Mouse (Mus musculus) CD4-positive naive resting alpha-beta T cell, adult 76 days (primary cell): ENCODE results near the gene Zfp692. TPM values are rescaled to one million over a fixed set of nuclear protein-coding genes. Genes with fewer than 3 reads are reported as not detected.

ENCODE experiments used
- total RNA-seq: library from RNA; stranded (reverse); gene quantifications from one replicate; pipeline ENCODE4 v1.2.4, GENCODE M21; 2023

Zfp692 gene
- 30.7 TPM for total RNA-seq

GRCm38 (mm10) chr11:58306860-58307308, at the start of gene Zfp692:
Gene Zfp692, plus strand, starts transcription at chr11:58307069.

GRCm38 (mm10) chr11:58274572-58274971, 32.3 kb upstream of the Zfp692 start, which contains the start of gene 4930438A08Rik:
Gene 4930438A08Rik, plus strand, starts transcription at chr11:58274799.

GRCm38 (mm10) chr11:58330276-58331148, 23.6 kb downstream of the Zfp692 start, which contains the start of the genes Zfp672 and Sh3bp5l:
Gene Zfp672, minus strand, starts transcription at chr11:58330339.
Gene Sh3bp5l, plus strand, starts transcription at chr11:58330724.

Other genes starting within 250 kb of the Zfp692 start
- not detected for gene Gm12248, start 213.9 kb upstream of the Zfp692 start, total RNA-seq
- gene Cnot8, start 202.9 kb upstream of the Zfp692 start, total RNA-seq, result 35.8 TPM
- 18.5 TPM for gene Gemin5, start 138.5 kb upstream of the Zfp692 start, total RNA-seq
- gene Mrpl22, start 135.4 kb upstream of the Zfp692 start, total RNA-seq, result 21.3 TPM
- gene Igtp, start 107.5 kb upstream of the Zfp692 start, total RNA-seq, result 67.6 TPM
- gene Irgm2, start 107.5 kb upstream of the Zfp692 start, total RNA-seq, result 13.8 TPM
- gene 4930438A08Rik, start 32.3 kb upstream of the Zfp692 start, total RNA-seq, result not detected
- gene Zfp672, start 23.3 kb downstream of the Zfp692 start, total RNA-seq, result 41.1 TPM
- 24.1 TPM for gene Sh3bp5l, start 23.7 kb downstream of the Zfp692 start, total RNA-seq
- not detected for gene Lypd8, start 72.0 kb downstream of the Zfp692 start, total RNA-seq
- not detected for gene 1810065E05Rik, start 114.0 kb downstream of the Zfp692 start, total RNA-seq
- not detected for gene Gm12253, start 125.5 kb downstream of the Zfp692 start, total RNA-seq
- gene Lypd9, start 145.9 kb downstream of the Zfp692 start, total RNA-seq, result not detected
- not detected for gene Olfr30, start 155.2 kb downstream of the Zfp692 start, total RNA-seq
- gene Olfr332, start 185.5 kb downstream of the Zfp692 start, total RNA-seq, result not detected
- gene Olfr331, start 195.5 kb downstream of the Zfp692 start, total RNA-seq, result not detected
- not detected for gene Olfr330, start 227.8 kb downstream of the Zfp692 start, total RNA-seq
- not detected for gene Olfr329-ps, start 239.4 kb downstream of the Zfp692 start, total RNA-seq
- gene Olfr328, start 248.6 kb downstream of the Zfp692 start, total RNA-seq, result 0.56 TPM